Mouse (Mus musculus): ENCODE data around the gene Slc30a2. TPM values are rescaled to one million over a fixed set of nuclear protein-coding genes. Genes with fewer than 3 reads are reported as not detected.
"Not testable (repeated sequence)": the region's sequence is repeated elsewhere in the genome, so short reads cannot be mapped to it uniquely, and the experiment has no call there.

The Slc30a2 gene
- polyA plus RNA-seq (2016; fragmentation: Nextera tagmentation; extraction: Ambion mirVana), result 0.08 TPM in 1 of 2 replicates, not detected in the other

DNA sequence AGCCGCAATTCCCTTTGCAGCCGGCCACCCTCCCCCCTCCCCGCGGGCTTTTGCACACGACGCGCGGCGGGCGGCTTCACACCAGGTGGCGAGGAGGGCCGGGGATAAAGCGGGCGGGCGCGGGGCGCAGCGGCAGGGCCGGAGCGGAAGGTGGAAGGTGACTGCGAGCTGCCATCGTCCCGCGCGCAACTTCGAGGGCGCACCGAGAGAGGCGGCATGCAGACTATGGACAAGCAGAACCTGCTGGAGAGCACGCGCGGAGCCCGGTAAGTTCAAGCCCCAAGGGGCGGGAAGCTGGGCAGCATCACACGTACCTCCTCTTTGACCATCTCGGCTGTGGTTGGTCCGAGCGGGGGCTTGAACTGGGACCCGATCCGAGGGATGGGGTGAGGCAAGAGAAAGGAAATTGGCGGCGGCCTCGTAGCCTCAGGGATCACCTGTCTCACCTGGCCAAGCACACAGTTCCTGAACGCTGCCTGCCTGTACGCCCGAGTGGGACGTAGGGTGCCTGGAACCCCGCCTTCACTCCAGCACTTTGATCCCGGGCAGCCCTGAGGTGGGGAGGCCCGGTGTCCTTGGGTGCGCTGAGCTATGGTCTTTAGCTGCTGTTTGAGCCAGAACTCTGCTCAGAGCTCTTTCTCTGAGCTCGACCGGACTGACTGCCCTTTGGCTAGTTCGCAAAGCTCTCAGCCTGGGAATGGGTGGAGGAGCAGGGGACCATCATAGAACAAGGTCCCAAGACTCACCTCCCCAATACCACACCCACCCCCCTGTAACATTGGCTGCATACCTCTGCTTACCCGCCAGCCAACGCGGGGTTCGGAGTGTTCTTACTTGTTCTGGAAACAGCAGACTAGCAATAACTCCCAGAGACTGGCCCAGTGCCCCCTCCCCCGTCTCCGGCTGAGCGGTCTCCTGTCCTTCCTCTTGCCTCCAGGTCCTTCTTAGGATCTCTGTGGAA, at the start of gene Slc30a2:
Gene Slc30a2 (plus strand): TSS at position 111 of the 961 bp plus-strand sequence.
- Histone ChIP-seq H3K27me3 (peaks cover 63% of the 10 kb centered on the region), H3K9ac (replicated peaks) (no peak within 1 kb of the TSS)
- ATAC-seq (ENCODE audit: low FRiP score, low read depth), result no peak

DNA sequence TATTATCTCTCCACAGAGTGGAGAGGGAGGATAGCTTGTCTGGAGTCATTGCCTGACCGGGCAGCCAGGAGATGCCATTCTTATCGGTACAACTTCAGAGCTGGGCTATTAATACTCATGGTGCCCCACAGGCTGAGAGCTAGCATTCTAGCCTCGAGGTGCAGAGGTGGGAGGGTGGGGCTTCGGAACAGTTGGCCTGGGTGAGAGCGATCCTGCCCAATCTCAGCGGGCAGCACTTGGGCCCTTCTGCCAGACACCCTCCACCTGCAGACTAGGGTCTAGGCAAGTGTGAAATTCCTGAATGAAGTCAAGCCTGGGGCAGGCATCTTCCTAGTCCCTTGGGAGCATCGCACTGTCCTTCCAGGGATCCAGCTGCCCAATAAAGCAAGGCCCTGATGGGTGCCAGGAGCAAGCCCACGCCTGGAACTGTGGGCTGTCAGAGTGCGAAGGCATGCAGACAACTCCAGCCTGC, 49.3 kb upstream of the Slc30a2 start:
- no peaks in the 10 kb centered on the region for H3K9me3 ChIP-seq
- ATAC-seq (ENCODE audit: low FRiP score, low read depth), result no peak

More for the DNA sequence above, at the start of gene Slc30a2:
- no peak within 1 kb of the TSS for H3K27ac ChIP-seq (replicated peaks)
- H3K36me3 ChIP-seq, result no peaks in the 10 kb centered on the region
- 2% methylated on average over 60 of the region's 61 CpGs for WGBS
- peaks cover 9% of the 10 kb centered on the region for H3K4me1 ChIP-seq
- peak within 1 kb of the TSS; percentile 27 for H3K4me3 ChIP-seq
- H3K4me2 ChIP-seq (replicated peaks), result peak within 1 kb of the TSS; percentile 42
- H3K9me3 ChIP-seq, result no peaks in the 10 kb centered on the region

DNA sequence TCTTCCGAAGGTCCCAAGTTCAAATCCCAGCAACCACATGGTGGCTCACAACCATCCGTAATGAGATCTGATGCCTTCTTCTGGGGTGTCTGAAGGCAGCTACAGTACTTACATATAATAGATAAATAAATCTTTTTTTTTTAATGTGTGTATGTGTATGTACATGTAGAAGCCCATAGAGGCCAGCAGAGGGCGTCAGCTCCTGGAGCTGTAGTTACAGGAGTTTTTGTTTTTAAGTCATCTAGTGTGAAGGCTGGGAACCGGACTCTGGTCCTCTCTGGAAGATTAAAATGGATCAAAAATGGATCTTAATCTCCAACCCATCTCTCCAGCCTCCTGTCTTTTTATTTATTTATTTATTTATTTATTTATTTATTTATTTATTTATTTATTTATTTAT, 46.9 kb upstream of the Slc30a2 start:
- not testable (repeated sequence) for H3K36me3 ChIP-seq; ATAC-seq (ENCODE audit: low FRiP score, low read depth); H3K4me3 ChIP-seq; H3K4me1 ChIP-seq; H3K9ac ChIP-seq (replicated peaks); H3K4me2 ChIP-seq (replicated peaks); H3K27ac ChIP-seq (replicated peaks); H3K9me3 ChIP-seq
- 94% methylated on average over 4 of the region's 4 CpGs for WGBS
- H3K27me3 ChIP-seq, result peaks cover 20% of the 10 kb centered on the region

More for the DNA sequence above, 49.3 kb upstream of the Slc30a2 start:
- no peak overlapping the region for H3K4me2 ChIP-seq (replicated peaks)
- H3K36me3 ChIP-seq, result no peaks in the 10 kb centered on the region
- H3K4me1 ChIP-seq, result peaks cover 1% of the 10 kb centered on the region
- H3K9ac ChIP-seq (replicated peaks), result no peak overlapping the region
- 74% methylated on average over 9 of the region's 9 CpGs for WGBS
- H3K27ac ChIP-seq (replicated peaks), result no peak overlapping the region
- H3K27me3 ChIP-seq, result peaks cover 20% of the 10 kb centered on the region
- no peak overlapping the region for H3K4me3 ChIP-seq

DNA sequence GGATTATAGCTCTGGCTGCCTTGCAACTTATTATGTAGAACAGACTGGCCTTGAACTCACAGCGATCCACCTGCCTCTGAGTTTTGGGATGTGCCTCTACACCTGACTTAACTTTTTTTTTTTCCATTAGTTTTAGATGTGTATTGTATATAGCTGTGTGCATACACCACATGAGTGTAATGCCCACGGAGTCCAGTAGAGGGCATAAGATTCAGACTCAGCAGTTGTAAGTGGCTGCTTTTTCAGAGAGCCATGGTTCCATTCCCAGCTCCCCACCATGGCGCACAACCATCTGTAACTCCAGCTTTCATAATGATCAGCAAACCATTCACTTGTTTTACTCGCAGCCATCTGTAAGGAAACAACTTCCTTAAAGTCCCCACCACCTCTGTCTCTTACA, 46.5 kb upstream of the Slc30a2 start:
- no peak overlapping the region for H3K9ac ChIP-seq (replicated peaks)
- no peaks in the 10 kb centered on the region for H3K36me3 ChIP-seq
- no peak overlapping the region for H3K4me3 ChIP-seq
- 89% methylated on average over 4 of the region's 4 CpGs for WGBS
- no peak overlapping the region for H3K27ac ChIP-seq (replicated peaks)
- H3K9me3 ChIP-seq, result no peaks in the 10 kb centered on the region
- H3K4me1 ChIP-seq, result no peaks in the 10 kb centered on the region
- ATAC-seq (ENCODE audit: low FRiP score, low read depth), result no peak
- no peak overlapping the region for H3K4me2 ChIP-seq (replicated peaks)
- peaks cover 20% of the 10 kb centered on the region for H3K27me3 ChIP-seq

DNA sequence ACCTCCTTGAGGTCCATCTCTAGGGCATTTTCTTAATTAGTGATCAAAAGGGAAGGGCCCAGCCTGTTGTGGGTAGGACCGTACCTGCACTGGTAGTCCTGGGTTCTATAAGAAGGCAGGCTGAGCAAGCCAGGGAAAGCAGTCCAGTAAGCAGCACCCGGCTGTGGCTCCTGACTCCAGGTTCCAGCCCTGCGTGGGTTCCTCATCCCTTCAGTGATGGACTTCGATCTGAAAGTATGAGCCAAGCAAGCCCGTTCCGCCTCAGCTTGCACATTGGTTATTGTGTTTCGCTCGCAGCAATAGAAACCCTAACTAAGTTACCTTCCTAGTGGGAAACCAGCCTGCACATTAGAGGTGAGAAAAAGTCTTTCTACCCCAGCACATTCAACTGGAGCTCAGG, 45.6 kb upstream of the Slc30a2 start:
- H3K36me3 ChIP-seq, result no peaks in the 10 kb centered on the region
- no peak overlapping the region for H3K4me2 ChIP-seq (replicated peaks)
- no peak overlapping the region for H3K9ac ChIP-seq (replicated peaks)
- no peak overlapping the region for H3K27ac ChIP-seq (replicated peaks)
- peaks cover 19% of the 10 kb centered on the region for H3K27me3 ChIP-seq
- ATAC-seq (ENCODE audit: low FRiP score, low read depth), result no peak
- H3K4me1 ChIP-seq, result no peaks in the 10 kb centered on the region
- WGBS, result 94% methylated on average over 8 of the region's 8 CpGs
- H3K4me3 ChIP-seq, result no peak overlapping the region
- no peaks in the 10 kb centered on the region for H3K9me3 ChIP-seq

DNA sequence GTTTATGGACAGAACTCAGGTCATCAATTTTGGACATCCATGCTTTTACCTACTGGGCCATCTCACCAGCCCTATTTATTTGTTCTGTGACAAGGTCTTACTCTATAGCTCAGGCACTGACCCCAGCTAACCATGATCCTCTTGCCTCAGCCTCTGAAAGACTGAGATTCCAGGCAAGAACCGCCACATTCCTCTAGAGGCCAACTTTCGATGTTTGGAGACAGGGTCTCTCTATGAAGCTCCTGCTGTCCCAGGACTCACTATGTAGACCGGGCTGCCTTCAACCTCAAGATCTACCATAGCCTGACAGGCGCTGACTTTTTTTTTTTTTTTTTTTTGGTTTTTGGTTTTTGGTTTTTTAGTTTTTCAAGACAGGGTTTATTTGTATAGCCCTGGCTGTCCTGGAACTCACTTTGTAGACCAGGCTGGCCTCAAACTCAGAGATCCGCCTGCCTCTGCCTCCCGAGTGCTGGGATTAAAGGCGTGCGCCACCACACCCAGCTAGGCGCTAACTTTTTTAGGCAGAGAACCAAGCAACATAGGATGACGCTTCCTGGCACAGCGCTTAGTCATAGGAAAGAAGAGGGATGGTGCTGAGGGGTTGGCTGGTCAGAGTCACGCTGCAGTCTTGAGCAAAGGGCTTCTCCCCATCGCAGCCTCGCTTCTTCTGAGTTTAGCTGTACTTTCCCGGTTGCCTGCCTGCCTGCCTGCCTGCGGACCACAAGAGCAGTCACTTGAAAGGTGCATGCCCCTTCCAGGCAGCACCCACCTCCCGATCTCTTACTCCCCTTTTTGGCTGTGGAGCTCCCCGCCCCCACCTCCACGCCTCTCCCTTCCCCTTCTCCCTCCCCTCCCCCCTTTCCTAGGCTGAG, 44.1 kb upstream of the Slc30a2 start:
- no peaks in the 10 kb centered on the region for H3K9me3 ChIP-seq
- ATAC-seq (ENCODE audit: low FRiP score, low read depth), result no peak
- no peak overlapping the region for H3K4me2 ChIP-seq (replicated peaks)
- no peak overlapping the region for H3K27ac ChIP-seq (replicated peaks)
- no peaks in the 10 kb centered on the region for H3K4me1 ChIP-seq
- H3K36me3 ChIP-seq, result no peaks in the 10 kb centered on the region
- H3K27me3 ChIP-seq, result peaks cover 4% of the 10 kb centered on the region; the same call in 1 of the 2 replicates
- no peak overlapping the region for H3K9ac ChIP-seq (replicated peaks)
- H3K4me3 ChIP-seq, result no peak overlapping the region
- WGBS, result 73% methylated on average over 19 of the region's 19 CpGs

DNA sequence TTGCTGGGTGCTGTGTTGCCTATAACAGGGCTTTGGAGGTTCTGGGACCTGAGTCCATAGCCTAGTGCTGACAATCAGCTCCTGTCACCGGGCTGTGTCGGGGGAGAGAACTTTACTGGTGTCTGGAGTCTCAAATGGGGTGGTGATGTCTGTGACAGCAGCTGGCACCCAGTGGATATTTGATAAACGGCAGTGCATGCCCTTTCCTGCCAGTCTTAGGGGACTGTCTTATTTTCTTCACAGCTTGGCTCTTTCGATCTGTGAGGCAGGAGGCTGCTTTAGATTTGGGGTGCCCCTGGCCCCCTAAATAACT, 43.5 kb upstream of the Slc30a2 start:
- Histone ChIP-seq H3K4me2 (replicated peaks) (no peak overlapping the region), H3K4me1 (no peaks in the 10 kb centered on the region), H3K36me3 (no peaks in the 10 kb centered on the region), H3K9ac (replicated peaks) (no peak overlapping the region), H3K27me3 (no peaks in the 10 kb centered on the region), H3K27ac (replicated peaks) (no peak overlapping the region), H3K9me3 (no peaks in the 10 kb centered on the region), H3K4me3 (no peak overlapping the region)
- WGBS, result 84% methylated on average over 4 of the region's 4 CpGs
- ATAC-seq (ENCODE audit: low FRiP score, low read depth), result no peak

DNA sequence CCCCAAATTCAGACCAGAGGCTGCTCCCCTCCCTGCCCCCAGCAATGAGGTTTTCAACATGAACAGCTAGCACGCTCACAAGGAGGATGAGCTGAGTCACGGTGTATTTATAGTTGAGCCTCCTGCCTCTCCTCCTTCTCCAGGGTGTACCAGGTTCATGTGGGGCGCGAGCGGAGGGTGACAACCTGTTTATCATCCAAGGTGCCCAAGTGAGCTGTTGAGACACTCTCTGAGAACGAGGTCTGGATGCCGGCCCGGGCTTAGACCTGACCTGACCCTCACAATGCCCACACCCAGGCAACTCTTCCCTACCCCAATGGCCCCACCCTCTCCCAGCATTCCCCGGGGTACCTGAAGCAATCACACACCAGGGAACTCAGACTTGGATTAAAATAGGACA, 42.7 kb upstream of the Slc30a2 start:
- no peak for ATAC-seq (ENCODE audit: low FRiP score, low read depth)
- Histone ChIP-seq H3K9me3 (no peaks in the 10 kb centered on the region), H3K9ac (replicated peaks) (no peak overlapping the region), H3K27me3 (no peaks in the 10 kb centered on the region), H3K4me2 (replicated peaks) (no peak overlapping the region), H3K4me1 (no peaks in the 10 kb centered on the region), H3K27ac (replicated peaks) (no peak overlapping the region), H3K36me3 (no peaks in the 10 kb centered on the region), H3K4me3 (no peak overlapping the region)
- 83% methylated on average over 9 of the region's 9 CpGs for WGBS

DNA sequence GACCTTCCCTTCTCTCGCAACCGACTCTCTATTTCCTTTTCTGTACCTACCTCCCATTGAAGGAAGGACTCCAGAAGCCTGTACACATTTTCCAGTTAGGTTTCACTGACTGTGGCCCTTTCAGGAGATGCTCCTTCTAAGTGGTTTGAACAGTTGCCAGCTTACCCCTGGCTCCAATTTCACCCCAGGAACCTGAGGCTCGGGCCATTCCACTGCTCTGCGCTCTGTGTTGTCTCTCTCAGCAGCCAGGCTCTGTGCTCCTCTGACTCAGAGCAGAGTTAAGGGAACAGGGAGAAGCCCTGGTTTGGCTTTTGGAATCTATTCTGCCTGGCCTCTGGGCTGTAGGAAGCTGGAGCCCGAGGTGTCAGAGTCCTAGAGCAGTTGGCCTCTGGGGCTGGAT, 40.9 kb upstream of the Slc30a2 start:
- H3K4me1 ChIP-seq, result peaks cover 3% of the 10 kb centered on the region
- no peak for ATAC-seq (ENCODE audit: low FRiP score, low read depth)
- no peak overlapping the region for H3K9ac ChIP-seq (replicated peaks)
- H3K27me3 ChIP-seq, result no peaks in the 10 kb centered on the region
- no peak overlapping the region for H3K4me2 ChIP-seq (replicated peaks)
- H3K4me3 ChIP-seq, result no peak overlapping the region
- 82% methylated on average over 5 of the region's 5 CpGs for WGBS
- no peaks in the 10 kb centered on the region for H3K36me3 ChIP-seq
- no peak overlapping the region for H3K27ac ChIP-seq (replicated peaks)
- no peaks in the 10 kb centered on the region for H3K9me3 ChIP-seq

DNA sequence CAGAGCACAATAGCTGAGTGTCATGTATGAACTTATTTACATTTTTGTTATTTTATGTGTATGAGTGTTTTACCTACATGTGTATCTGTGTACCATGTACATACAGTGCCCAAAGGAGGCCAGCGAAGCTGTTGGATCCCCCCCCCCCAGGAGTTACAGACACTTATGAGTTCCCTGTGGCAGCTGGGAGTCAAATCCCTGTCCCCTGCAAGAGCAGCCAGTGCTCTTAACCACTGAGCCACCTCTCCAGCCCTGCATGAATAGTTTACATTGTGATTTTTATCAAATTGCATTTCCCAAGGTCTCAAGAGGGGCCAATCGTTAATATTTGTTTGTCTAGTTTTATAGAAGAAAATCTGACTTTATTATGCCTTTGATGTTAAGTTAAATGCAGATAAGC, 36.0 kb upstream of the Slc30a2 start:
- Histone ChIP-seq H3K9ac (replicated peaks) (no peak overlapping the region), H3K4me3 (no peak overlapping the region), H3K9me3 (no peaks in the 10 kb centered on the region), H3K27me3 (no peaks in the 10 kb centered on the region), H3K4me2 (replicated peaks) (no peak overlapping the region), H3K27ac (replicated peaks) (no peak overlapping the region), H3K36me3 (no peaks in the 10 kb centered on the region), H3K4me1 (peaks cover 11% of the 10 kb centered on the region)
- WGBS, result 77% methylated on average over 2 of the region's 2 CpGs
- ATAC-seq (ENCODE audit: low FRiP score, low read depth), result no peak

DNA sequence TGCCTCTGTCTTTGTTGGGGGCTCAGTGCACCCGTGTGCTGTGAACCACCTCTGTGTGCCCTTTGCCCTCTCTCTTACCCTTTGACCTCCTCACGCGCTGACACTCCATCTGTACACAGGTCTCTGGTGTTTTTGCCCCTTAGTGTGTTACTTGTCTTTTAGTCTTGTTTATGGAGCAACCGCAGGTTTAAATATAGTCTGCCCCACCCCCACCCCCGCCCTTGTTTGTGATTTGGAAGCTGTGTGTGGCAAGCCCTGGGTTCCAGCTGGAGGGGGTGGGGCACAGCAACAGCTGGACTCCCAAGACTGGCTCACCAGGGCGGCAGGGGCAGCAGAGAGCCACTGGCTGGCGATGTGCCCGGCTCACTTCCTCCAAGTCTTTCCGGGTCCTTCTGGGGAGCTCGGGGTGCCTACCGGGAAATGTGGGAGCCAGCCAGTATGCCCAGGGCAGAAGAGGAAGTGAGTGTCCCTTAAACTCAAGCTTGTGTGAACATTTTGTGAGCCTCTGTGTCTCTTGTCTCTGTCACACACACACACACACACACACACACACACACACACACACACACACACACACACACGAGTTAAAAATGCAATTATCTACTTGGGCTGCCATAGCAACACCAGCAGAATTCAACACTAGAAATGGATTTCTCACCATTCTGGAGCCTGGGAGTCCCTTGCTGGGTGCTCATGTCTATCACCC, 35.5 kb upstream of the Slc30a2 start:
- Histone ChIP-seq H3K27me3 (no peaks in the 10 kb centered on the region), H3K36me3 (no peaks in the 10 kb centered on the region), H3K4me2 (replicated peaks) (peak overlapping the region; percentile 19; the same call in 1 of the 2 replicates), H3K4me3 (no peak overlapping the region), H3K27ac (replicated peaks) (no peak overlapping the region), H3K9ac (replicated peaks) (no peak overlapping the region), H3K9me3 (no peaks in the 10 kb centered on the region), H3K4me1 (peaks cover 11% of the 10 kb centered on the region)
- 15% methylated on average over 12 of the region's 12 CpGs for WGBS
- ATAC-seq (ENCODE audit: low FRiP score, low read depth), result no peak

All from midbrain, embryonic 12.5 days (tissue).